Mouse (Mus musculus) adrenal gland, adult 18-20 months (tissue): ENCODE results near the gene Rbfox3. TPM values are rescaled to one million over a fixed set of nuclear protein-coding genes. Genes with fewer than 3 reads are reported as not detected.

Source experiments
- DNase-seq, 2 experiments: peaks; one replicate each; pipeline ENCODE4 v3.0.0; 2021 to 2022; ENCODE audit warnings: low spot score in 2 of 2
- total RNA-seq, 2 experiments: library from RNA; stranded (reverse); gene quantifications; 1 replicate in 1 of 2; 2 replicates in 1 of 2; pipeline ENCODE4 v1.2.3; 2021

The Rbfox3 gene
- total RNA-seq, 2 experiments from 2014 or later = 3.7 to 5.0 TPM

DNA sequence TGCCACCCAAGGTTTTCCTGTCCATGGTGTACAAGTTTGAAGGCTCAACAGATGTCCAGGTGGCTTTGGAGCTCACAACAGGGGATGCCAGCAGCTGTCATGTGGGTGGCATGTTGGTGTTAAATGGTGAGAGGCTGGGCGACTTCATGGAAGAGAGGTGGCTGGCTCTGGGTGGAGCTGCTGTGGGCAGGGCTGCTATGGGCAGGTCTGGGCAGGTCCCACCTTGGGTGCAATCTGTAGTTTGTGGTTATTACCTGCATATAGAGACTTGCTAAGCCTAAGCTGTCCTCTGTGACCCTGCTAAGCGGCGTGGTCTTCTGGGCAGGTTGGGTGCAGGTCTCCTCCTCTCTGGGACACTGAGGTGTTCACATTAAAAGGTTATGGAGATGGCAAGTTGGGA lies 425.6 kb downstream of the Rbfox3 start:
- DNase-seq = no peak

DNA sequence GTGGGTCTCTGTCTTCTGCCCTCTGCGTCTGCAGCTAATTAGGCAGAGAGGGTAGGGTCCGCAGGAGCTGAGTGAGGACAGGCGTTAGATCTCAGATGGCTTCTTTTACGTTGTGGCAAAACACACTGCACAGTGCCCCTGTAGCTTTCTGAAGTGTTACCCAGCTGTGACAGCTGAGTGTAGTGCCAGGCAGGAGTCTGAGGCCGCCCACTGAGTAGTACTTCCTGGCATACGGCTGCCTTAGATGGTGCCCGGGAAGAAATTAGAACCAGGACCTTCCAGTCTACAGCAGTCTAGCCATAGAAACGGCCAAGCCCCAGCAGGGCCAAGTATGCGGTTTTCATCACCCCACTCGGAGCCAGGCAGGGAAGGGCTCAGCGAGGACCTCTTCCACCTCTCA lies 426.1 kb downstream of the Rbfox3 start:
- DNase-seq = no peak

DNA sequence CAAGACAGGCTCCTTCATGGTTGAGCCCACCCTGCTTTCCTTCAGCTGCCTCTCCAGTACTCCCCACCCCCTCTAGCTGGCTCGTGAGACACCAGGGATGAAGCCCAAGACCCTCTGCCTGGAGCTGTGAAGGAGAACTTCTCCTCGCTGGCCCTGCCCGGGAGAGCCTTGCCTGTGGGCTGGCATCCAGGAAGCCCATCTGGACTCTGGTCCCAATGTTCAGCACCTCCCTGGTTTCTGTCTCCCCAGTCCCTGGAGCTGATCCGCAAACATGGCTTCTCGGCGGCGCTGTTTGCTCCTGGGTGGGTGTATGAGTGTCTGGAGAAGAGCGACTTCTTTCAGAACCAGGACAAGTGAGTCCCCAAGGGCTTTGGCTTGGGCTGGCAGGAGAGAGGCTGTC lies 427.2 kb downstream of the Rbfox3 start:
- DNase-seq = no peak

GRCm38 (mm10) chr11:118481751-118482150 lies 429.6 kb downstream of the Rbfox3 start:
- DNase-seq = no peak

GRCm38 (mm10) chr11:118481231-118481630 lies 430.2 kb downstream of the Rbfox3 start:
- no peak for DNase-seq

DNA sequence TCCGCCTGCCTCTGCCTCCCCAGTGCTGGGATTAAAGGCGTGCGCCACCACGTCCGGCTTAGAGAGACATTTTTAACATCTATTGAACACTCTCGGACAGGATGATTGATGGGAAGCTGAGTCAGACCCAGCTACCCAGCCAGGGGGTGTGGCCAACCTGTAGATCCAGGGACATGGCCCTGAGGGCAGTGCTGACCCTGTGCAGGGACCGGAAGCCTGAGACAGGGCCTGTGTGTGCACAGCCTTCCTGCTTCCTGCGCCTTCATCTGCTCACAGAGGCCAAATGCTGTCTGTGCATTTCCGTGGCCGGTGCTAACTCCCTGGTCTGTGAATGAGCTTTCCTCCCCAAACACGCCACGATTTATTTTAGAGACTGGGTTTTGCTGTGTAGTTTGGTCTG lies 431.6 kb downstream of the Rbfox3 start:
- DNase-seq = peak; percentile 43 to 69

GRCm38 (mm10) chr11:118476396-118477373 lies 434.7 kb downstream of the Rbfox3 start, which contains the start of gene Engase:
TSS of gene Engase (plus strand) at chr11:118476829.
- DNase-seq = peak; percentile 90 to 94

DNA sequence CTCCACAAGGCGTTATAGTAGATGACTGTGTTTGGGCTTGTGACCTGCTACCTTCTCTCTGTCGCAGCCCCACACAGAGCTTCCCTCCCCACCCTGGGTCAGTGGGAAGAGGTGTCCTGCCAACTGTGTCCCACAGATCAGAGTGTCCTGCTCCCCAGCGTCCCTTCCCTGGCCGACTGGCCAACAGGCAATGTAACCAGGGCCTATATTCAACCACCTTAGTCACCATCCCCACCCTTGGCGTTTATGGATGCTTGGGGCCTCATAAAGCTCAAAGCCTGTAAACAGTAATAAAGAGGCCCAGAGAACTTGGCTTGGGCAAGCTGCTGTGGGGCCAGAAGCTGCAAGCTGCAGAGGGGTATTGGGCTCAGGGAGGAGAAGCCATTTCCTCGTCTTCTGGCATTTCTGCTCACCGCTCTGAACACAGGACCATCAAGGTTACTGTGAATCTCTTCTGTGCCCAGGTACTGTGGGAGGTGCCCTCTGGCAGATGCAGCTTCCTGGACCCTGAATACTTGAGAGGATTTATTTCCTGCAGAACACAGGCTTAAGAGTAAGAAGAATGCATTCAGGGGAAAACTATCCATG lies 435.8 kb downstream of the Rbfox3 start:
- no peak for DNase-seq

GRCm38 (mm10) chr11:118473842-118474500 lies 437.4 kb downstream of the Rbfox3 start:
- DNase-seq = no peak

- DNase-seq = no peak
Observed at GRCm38 (mm10) chr11:118473161-118473560, 438.2 kb downstream of the Rbfox3 start.

- DNase-seq = no peak
Observed at GRCm38 (mm10) chr11:118471676-118472075, 439.7 kb downstream of the Rbfox3 start.

GRCm38 (mm10) chr11:118470234-118470966 lies 441.0 kb downstream of the Rbfox3 start:
- DNase-seq = no peak

- DNase-seq = no peak
Observed at GRCm38 (mm10) chr11:118469509-118470160, 441.8 kb downstream of the Rbfox3 start.

- no peak for DNase-seq
Observed at GRCm38 (mm10) chr11:118467441-118468035, 443.9 kb downstream of the Rbfox3 start.

DNA sequence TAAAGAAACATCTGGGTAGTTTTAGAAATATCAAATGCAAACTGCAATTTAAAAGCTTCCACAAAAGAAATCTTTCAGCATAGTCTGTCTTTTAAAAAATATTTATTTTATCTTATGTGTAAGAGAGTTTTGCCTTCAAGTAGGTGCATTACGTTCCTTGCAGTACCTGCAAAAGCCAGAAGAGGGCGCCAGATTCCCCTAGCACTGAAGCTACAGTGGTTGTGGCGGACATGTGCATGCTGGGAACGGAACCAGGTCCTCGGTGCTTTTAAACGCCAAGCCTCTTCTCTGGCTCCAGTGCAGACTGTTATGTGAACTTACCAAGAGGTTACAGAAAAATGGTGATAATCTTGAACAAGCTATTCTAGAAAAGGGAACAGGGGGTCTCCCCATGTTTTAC lies 451.1 kb downstream of the Rbfox3 start:
- no peak for DNase-seq

DNA sequence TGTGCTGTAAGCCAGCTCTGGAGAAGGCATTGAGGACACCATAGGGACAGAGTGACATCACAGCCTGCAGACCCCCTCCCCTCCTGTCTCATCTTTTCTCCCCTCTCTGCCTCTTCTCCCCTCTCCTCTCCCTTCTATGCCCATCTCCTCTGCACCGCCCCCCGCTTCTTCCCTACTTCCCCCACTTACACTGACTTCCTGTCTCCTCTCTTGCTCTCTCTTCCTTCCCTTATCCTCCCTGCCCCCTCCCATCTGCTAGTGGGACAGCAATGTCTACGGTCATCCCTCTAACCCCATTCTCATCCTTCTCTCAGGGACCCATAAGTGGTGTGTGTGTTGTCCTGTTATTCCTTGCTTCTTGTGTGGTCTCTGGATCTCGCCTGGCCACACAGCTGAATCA lies 451.9 kb downstream of the Rbfox3 start:
- no peak for DNase-seq

GRCm38 (mm10) chr11:118459051-118459450 lies 452.3 kb downstream of the Rbfox3 start:
- DNase-seq = no peak

DNA sequence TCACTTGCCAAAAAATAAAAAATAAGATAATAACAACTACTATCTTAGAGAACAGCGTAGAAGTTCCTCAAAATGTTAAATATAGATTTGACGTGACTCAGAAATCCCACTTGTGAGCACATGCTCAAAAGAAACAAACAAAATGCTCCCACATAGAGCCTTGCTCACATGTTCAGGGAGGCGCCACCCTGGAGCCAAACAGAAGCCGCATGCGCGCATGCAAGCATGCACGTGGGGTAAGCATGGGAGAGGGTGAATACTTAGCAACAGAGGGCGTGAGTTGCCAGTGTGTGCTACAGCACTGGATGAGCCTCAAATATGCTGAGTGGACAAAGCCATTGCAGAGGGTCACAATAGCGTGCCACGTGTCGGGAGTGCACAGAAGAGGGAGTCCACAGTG lies 454.5 kb downstream of the Rbfox3 start:
- no peak for DNase-seq

DNA sequence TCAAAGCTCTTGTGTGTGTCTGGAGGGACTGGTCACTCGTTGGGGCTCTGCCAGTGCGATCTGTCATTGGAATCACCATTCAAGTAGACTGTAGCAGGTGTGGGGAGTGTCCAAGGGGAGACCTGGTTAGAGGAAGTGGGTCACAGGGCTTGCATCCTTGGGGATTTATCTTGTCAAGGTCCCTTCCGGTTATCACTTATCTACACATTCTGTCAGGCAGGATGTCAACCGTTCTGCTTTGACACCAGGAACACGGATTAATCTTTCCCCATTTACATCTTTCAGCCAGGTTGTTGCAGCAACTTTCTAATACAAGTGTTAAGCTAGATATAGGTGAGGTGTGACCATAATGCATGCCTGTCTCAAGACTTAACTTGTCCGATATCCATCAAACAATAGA lies 455.6 kb downstream of the Rbfox3 start:
- no peak for DNase-seq
